19 mouse cellular contexts compared by ENCODE assay signal in the genomic region with DNA sequence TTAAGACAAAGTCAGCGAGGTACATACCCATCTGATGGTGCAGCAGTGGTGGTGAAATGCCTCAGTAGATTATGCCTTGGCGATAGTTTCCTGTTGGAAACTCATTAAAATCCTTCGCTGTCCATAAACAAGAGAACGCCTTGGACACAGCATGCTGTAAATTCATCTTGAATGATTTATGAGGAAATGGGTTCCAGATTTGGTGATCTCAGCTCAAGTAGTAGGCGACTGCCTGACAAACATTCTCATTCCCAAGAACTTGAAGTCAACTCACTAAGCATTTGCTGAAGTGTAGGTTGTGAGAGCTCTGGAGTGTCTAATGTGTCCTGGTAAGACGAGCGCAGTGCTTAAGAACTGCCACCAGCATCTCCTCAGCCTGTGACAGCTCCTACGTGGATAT.
DNase-seq lines count a peak whose midpoint lies in the region; ATAC-seq lines count a peak whose summit lies in the region.
"Had no signal": no experiment of that assay in that cellular context is flagged by ENCODE, and none has a peak within 500 bp of the region (broad histone marks: within the 10 kb centered on the region; RNA-seq: fewer than 3 reads in every experiment).

No protein-coding gene starts in this region.

- WGBS in heart, embryonic 11.5 days (ENCODE audit: insufficient replicate concordance): 77% methylated on average over 8 of the region's 8 CpGs
- 68% methylated on average over 8 of the region's 8 CpGs for WGBS in neural tube, embryonic 13.5 days
- WGBS in neural tube, embryonic 15.5 days: 65% methylated on average over 8 of the region's 8 CpGs
- 46% methylated on average over 8 of the region's 8 CpGs for WGBS in embryonic facial prominence, embryonic 14.5 days

- ATAC-seq in heart, embryonic 11.5 days (replicated peaks; ENCODE audit: insufficient number of reproducible peaks, low FRiP score, low TSS enrichment): no peak
- no peak for ATAC-seq in neural tube, embryonic 13.5 days (ENCODE audit: low read depth)
- ATAC-seq in neural tube, embryonic 15.5 days (ENCODE audit: low FRiP score): no peak
- ATAC-seq in embryonic facial prominence, embryonic 14.5 days (ENCODE audit: low read depth): no peak
- ATAC-seq: forebrain, embryonic 14.5 days; intestine, embryonic 15.5 days had no signal

- peaks cover 12% of the 10 kb centered on the region for H3K4me1 ChIP-seq in heart, embryonic 11.5 days (ENCODE audit: control insufficient read depth, insufficient read depth, low read length)
- H3K4me1 ChIP-seq in neural tube, embryonic 13.5 days (replicated peaks): peaks cover 56% of the 10 kb centered on the region
- H3K4me1 ChIP-seq in neural tube, embryonic 15.5 days: peaks cover 57% of the 10 kb centered on the region
- H3K4me1 ChIP-seq in embryonic facial prominence, embryonic 14.5 days (ENCODE audit: control insufficient read depth, insufficient read depth, low read length): peaks cover 51% of the 10 kb centered on the region

- H3K4me3 ChIP-seq in heart, embryonic 11.5 days (ENCODE audit: low read depth, low read length): no peak overlapping the region
- no peak overlapping the region for H3K4me3 ChIP-seq in neural tube, embryonic 13.5 days
- H3K4me3 ChIP-seq in neural tube, embryonic 15.5 days (replicated peaks): no peak overlapping the region
- no peak overlapping the region for H3K4me3 ChIP-seq in embryonic facial prominence, embryonic 14.5 days (ENCODE audit: low read depth, low read length)
- H3K4me3 ChIP-seq: embryonic facial prominence, embryonic 12.5 days; hindbrain, embryonic 12.5 days; intestine, embryonic 15.5 days had no signal

- no peak overlapping the region for H3K9ac ChIP-seq in heart, embryonic 11.5 days (ENCODE audit: low read depth, low read length)
- H3K9ac ChIP-seq in neural tube, embryonic 13.5 days: no peak overlapping the region
- no peak overlapping the region for H3K9ac ChIP-seq in neural tube, embryonic 15.5 days (replicated peaks)
- no peak overlapping the region for H3K9ac ChIP-seq in embryonic facial prominence, embryonic 14.5 days (ENCODE audit: low read depth, low read length)
- H3K9ac ChIP-seq: embryonic facial prominence, embryonic 12.5 days; hindbrain, embryonic 12.5 days; intestine, embryonic 15.5 days had no signal

- no peaks in the 10 kb centered on the region for H3K9me3 ChIP-seq in heart, embryonic 11.5 days (replicated peaks; ENCODE audit: control insufficient read depth, low read length)
- H3K9me3 ChIP-seq in neural tube, embryonic 13.5 days: no peaks in the 10 kb centered on the region
- no peaks in the 10 kb centered on the region for H3K9me3 ChIP-seq in neural tube, embryonic 15.5 days (replicated peaks)
- no peaks in the 10 kb centered on the region for H3K9me3 ChIP-seq in embryonic facial prominence, embryonic 14.5 days (ENCODE audit: control insufficient read depth, low read length)
- H3K9me3 ChIP-seq: embryonic facial prominence, embryonic 12.5 days; hindbrain, embryonic 12.5 days; intestine, embryonic 15.5 days had no signal

- H3K4me2 ChIP-seq in heart, embryonic 11.5 days: no peak overlapping the region
- no peak overlapping the region for H3K4me2 ChIP-seq in neural tube, embryonic 13.5 days
- no peak overlapping the region for H3K4me2 ChIP-seq in neural tube, embryonic 15.5 days
- no peak overlapping the region for H3K4me2 ChIP-seq in embryonic facial prominence, embryonic 14.5 days (ENCODE audit: low read depth, low read length)
- H3K4me2 ChIP-seq: embryonic facial prominence, embryonic 12.5 days; hindbrain, embryonic 12.5 days; intestine, embryonic 15.5 days had no signal

- H3K27me3 ChIP-seq in heart, embryonic 11.5 days (ENCODE audit: control insufficient read depth, insufficient read depth, low read length): no peaks in the 10 kb centered on the region
- no peaks in the 10 kb centered on the region for H3K27me3 ChIP-seq in neural tube, embryonic 13.5 days
- no peaks in the 10 kb centered on the region for H3K27me3 ChIP-seq in neural tube, embryonic 15.5 days (replicated peaks)
- H3K27me3 ChIP-seq in embryonic facial prominence, embryonic 14.5 days (replicated peaks; ENCODE audit: control insufficient read depth, insufficient read depth, low read length): no peaks in the 10 kb centered on the region
- H3K27me3 ChIP-seq: embryonic facial prominence, embryonic 12.5 days; hindbrain, embryonic 12.5 days; intestine, embryonic 15.5 days had no signal

- peak; percentile 87 for DNase-seq in heart, adult 11 months
- DNase-seq in embryonic facial prominence, embryonic 14.5 days (ENCODE audit: low spot score): peak; percentile 77
- DNase-seq in skeletal muscle tissue, adult 2 months (ENCODE audit: low read depth, low spot score): peak; percentile 64
- no peak for DNase-seq in adrenal gland, adult (ENCODE audit: inconsistent age in 2 of 2, low spot score in 1 of 2)
- DNase-seq in urinary bladder, postnatal 10 days (ENCODE audit: low spot score): no peak
- DNase-seq: adrenal gland, postnatal 10 days; cerebellum, adult 18-20 months; cerebellum, adult 9-11 months; gastrocnemius, postnatal 36 days; heart, postnatal 10 days; heart, postnatal 4 days; kidney, adult 18-20 months had no signal

- H3K27ac ChIP-seq in heart, embryonic 11.5 days (ENCODE audit: low read depth, low read length): no peak overlapping the region
- 0 out of 2 replicates have a peak overlapping the region, but pooled peaks have one; percentile 20 for H3K27ac ChIP-seq in neural tube, embryonic 13.5 days (replicated peaks)
- no peak overlapping the region for H3K27ac ChIP-seq in neural tube, embryonic 15.5 days (replicated peaks)
- peak overlapping the region; percentile 3; the same call in 1 of the 2 replicates for H3K27ac ChIP-seq in embryonic facial prominence, embryonic 14.5 days (replicated peaks; ENCODE audit: low read depth, low read length)
- H3K27ac ChIP-seq: embryonic facial prominence, embryonic 12.5 days; intestine, embryonic 15.5 days had no signal

- H3K36me3 ChIP-seq in heart, embryonic 11.5 days (ENCODE audit: control insufficient read depth, insufficient read depth, low read length): no peaks in the 10 kb centered on the region
- peaks cover 30% of the 10 kb centered on the region for H3K36me3 ChIP-seq in neural tube, embryonic 13.5 days
- 0 out of 2 replicates have a peak, but pooled peaks cover 7% of the 10 kb centered on the region for H3K36me3 ChIP-seq in neural tube, embryonic 15.5 days
- H3K36me3 ChIP-seq in embryonic facial prominence, embryonic 14.5 days (ENCODE audit: control insufficient read depth, insufficient read depth, low read length): 0 out of 2 replicates have a peak, but pooled peaks cover 3% of the 10 kb centered on the region
- H3K36me3 ChIP-seq: intestine, embryonic 15.5 days had no signal

Comparison
In these comparisons a context has a peak if more than half of its experiments do, and no peak if none do; other contexts are left out.
1. H3K27ac ChIP-seq: peak in neural tube, embryonic 13.5 days (single experiment) and embryonic facial prominence, embryonic 14.5 days (single experiment); none in heart, embryonic 11.5 days (single experiment) and neural tube, embryonic 15.5 days (single experiment).
2. DNase-seq: peak in heart, adult 11 months (single experiment), embryonic facial prominence, embryonic 14.5 days (single experiment) and skeletal muscle tissue, adult 2 months (single experiment); none in adrenal gland, adult (0 of 2) and urinary bladder, postnatal 10 days (single experiment).